Mouse (Mus musculus) hindbrain, embryonic 11.5 days (tissue): ENCODE measurements around the gene Slc35e3. TPM values are rescaled to one million over a fixed set of nuclear protein-coding genes. Genes with fewer than 3 reads are reported as not detected.

Source experiments
- ATAC-seq: fragments of 200-750 bp; cut with Nextera tagmentation; 2 replicates; pipeline ENCODE4 v1.8.0; 2017; ENCODE audit warnings: mild to moderate bottlenecking, moderate TSS enrichment, moderate library complexity; ENCODE audit not compliant: low FRiP score
- DNase-seq: peaks from one replicate; pipeline ENCODE4 v3.0.0-alpha.2; 2015; ENCODE audit warnings: low spot score
- H3K27ac ChIP-seq: fragments of 300-500 bp; sonication (generic); 2 replicates; pipeline ENCODE4 v1.5.1; 2014; ENCODE audit warnings: mild to moderate bottlenecking, low read depth, low read length
- H3K27me3 ChIP-seq: fragments of 300-500 bp; sonication (generic); 2 replicates; pipeline ENCODE4 v1.6.1; 2014; ENCODE audit warnings: mild to moderate bottlenecking, low read length, moderate library complexity, mixed read lengths; ENCODE audit not compliant: control insufficient read depth, insufficient read depth
- H3K36me3 ChIP-seq: fragments of 300-500 bp; sonication (generic); 2 replicates; pipeline ENCODE4 v1.6.1; 2014; ENCODE audit warnings: mild to moderate bottlenecking, low read length, moderate library complexity, mixed read lengths; ENCODE audit not compliant: control insufficient read depth, insufficient read depth
- H3K4me1 ChIP-seq: fragments of 300-500 bp; sonication (generic); replicated peaks from 2 replicates; pipeline ENCODE4 v1.6.1; 2014; ENCODE audit warnings: low read length, mixed read lengths; ENCODE audit not compliant: control insufficient read depth, insufficient read depth
- H3K4me2 ChIP-seq: fragments of 300-500 bp; sonication (generic); replicated peaks from 2 replicates; pipeline ENCODE4 v1.6.1; 2014; ENCODE audit warnings: mild to moderate bottlenecking, low read depth, low read length
- H3K4me3 ChIP-seq: fragments of 300-500 bp; sonication (generic); 2 replicates; pipeline ENCODE4 v1.5.1; 2014; ENCODE audit warnings: low read depth, low read length
- H3K9ac ChIP-seq: fragments of 300-500 bp; sonication (generic); 2 replicates; pipeline ENCODE4 v1.6.1; 2014; ENCODE audit warnings: low read depth, low read length
- H3K9me3 ChIP-seq: fragments of 300-500 bp; sonication (generic); 2 replicates; pipeline ENCODE4 v1.6.1; 2016; ENCODE audit warnings: low read length; ENCODE audit not compliant: control insufficient read depth
- WGBS: fragments of 180-500 bp; shearing (Covaris S2); extraction: QIAGEN DNeasy Blood & Tissue Kit; methylation state at CpG from one replicate; pipeline ENCODE4 v1.1.7; 2014; 5-methylcytosine and 5-hydroxymethylcytosine counted together
- polyA plus RNA-seq: library from polyadenylated mRNA; unstranded; fragments of >200 nt; fragmentation: Nextera tagmentation; extraction: Ambion mirVana; gene quantifications from 2 replicates; pipeline ENCODE4 v1.2.1, GENCODE M21; 2014

Slc35e3 gene
- polyA plus RNA-seq, 1 experiment from 2014 or later, result 18.2 TPM

DNA sequence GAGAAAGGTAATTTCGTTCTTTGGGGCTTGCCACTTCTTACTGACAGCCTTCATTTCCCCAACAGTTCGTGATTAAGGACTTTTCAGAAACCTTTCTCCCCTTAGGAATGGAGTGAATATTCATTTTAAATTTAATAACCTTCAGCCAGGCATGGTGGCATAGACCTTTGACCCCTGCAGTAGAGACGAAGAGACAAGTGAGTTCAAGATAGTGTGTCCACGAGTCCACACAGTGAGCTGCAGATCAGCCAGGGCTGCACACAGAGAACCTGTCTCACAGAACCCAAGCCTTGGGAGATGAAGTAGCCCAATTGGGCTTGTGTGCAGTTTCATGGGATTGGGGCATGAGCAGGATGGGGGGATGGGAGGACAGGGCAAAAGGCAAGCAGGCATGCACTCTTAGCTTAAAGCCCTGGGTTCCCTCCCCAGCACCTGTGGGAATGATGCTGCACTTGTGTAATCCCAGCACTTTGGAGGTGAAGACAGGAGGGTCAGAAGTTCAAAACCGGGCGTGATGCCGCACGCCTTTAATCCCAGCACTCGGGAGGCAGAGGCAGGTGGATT is 33.9 kb downstream of the Slc35e3 start:
- 0 out of 2 replicates have a peak, but pooled peaks cover 3% of the 10 kb centered on the region for H3K4me1 ChIP-seq
- no peaks in the 10 kb centered on the region for H3K9me3 ChIP-seq
- H3K9ac ChIP-seq, result no peak overlapping the region
- ATAC-seq, result no peak
- no peak overlapping the region for H3K4me2 ChIP-seq
- H3K27ac ChIP-seq, result no peak overlapping the region
- H3K4me3 ChIP-seq, result no peak overlapping the region
- H3K36me3 ChIP-seq, result no peaks in the 10 kb centered on the region
- DNase-seq, result no peak
- H3K27me3 ChIP-seq, result no peaks in the 10 kb centered on the region
- WGBS, result 87% methylated on average over 9 of the region's 9 CpGs

DNA sequence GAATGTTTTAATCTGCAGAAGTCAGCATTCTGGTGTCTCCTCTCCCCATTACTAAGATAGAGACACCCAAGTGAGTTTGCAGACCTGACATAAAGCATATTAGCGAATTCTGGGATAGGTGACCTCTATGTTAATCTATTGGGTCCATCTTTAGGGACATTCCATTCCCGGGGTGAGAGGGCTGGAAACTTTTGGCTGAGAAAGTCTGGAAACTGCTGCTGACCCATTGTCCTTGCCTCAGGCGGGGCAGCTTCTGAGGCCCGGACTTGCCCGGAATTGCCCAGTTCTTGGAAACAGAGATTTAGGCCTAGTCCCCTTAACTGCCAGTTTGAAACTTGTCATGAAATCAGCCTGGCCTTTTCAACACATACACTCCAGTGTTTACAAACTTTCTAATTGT is 34.8 kb downstream of the Slc35e3 start:
- Histone ChIP-seq H3K9ac (peak overlapping the region; percentile 99), H3K27ac (no peak overlapping the region), H3K4me1 (0 out of 2 replicates have a peak, but pooled peaks cover 6% of the 10 kb centered on the region), H3K36me3 (no peaks in the 10 kb centered on the region), H3K9me3 (no peaks in the 10 kb centered on the region), H3K4me3 (peak overlapping the region; percentile 89; the same call in 1 of the 2 replicates), H3K27me3 (no peaks in the 10 kb centered on the region), H3K4me2 (peak overlapping the region; percentile 55)
- WGBS, result 70% methylated on average over 5 of the region's 5 CpGs
- DNase-seq, result no peak
- no peak for ATAC-seq

DNA sequence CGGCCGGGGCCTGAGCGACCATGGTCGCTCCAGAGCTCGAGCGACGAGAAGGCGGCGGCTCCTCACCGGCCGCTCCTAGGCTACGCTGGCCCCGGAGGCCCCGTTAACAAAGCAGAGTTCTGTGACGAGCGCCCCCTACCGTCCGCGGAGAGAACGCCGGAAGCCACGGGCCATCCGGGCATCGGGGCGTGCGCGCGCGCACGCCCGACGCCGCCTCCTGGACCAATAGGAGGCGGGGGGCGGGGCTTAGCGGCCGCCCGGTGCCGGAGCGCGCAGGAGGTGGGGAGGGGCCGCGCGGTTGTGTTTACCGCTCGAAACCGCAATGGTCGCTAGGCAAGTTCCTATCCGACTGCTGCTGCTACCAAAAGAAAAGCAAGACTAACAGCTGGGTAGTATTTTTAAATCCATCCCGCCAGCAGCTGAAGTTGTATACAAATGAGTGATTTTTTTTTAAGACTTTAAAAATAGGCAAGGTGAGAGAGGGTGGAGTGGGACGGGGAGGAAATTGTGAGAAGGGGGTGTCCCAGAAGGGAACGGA is 35.5 kb downstream of the Slc35e3 start, which contains the start of gene Mdm2:
TSS of gene Mdm2 (minus strand) at position 155 of the 538 bp plus-strand sequence.
- peak; percentile 99 for DNase-seq
- peak; percentile 94 for ATAC-seq
- 0 out of 2 replicates have a peak, but pooled peaks cover 6% of the 10 kb centered on the region for H3K4me1 ChIP-seq
- H3K4me2 ChIP-seq, result peak within 1 kb of the TSS; percentile 72
- no peaks in the 10 kb centered on the region for H3K9me3 ChIP-seq
- no peaks in the 10 kb centered on the region for H3K36me3 ChIP-seq
- 1% methylated on average over 52 of the region's 52 CpGs for WGBS
- H3K4me3 ChIP-seq, result peak within 1 kb of the TSS; percentile 89
- H3K27me3 ChIP-seq, result no peaks in the 10 kb centered on the region
- peak within 1 kb of the TSS; percentile 98 for H3K27ac ChIP-seq
- peak within 1 kb of the TSS; percentile 99 for H3K9ac ChIP-seq

DNA sequence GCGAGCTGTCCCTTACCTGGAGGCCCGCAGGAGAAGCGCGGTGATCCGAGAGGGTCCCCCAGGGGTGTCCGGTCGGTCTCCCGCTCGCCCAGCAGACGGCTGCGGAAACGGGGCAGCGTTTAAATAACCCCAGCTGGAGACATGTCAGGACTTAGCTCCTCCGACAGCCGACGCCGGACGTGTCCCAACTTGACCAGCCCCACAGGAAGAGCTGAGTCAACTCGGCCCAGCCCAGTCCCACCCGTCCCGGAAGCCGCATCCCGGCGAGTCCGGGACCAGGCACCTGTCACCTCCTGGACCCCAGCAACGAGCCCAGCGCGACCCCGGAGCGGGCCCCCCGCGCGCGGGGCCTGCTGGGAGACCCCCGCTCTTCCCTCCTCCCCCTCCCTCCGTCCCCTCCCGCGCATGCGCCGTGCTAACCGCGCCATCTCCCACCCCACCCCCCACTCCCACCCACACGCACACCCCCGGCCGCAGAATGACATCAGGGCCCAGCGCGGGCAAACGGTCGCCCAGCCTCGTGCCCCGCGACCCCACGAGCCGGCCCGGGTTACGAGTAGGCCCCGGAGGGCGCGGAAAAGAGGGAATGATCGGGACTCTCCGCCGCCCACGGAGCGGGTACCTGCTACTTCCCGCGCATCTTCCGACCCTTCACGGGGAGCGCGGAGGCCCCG is 36.1 kb downstream of the Slc35e3 start:
- Histone ChIP-seq H3K9me3 (no peaks in the 10 kb centered on the region), H3K4me1 (0 out of 2 replicates have a peak, but pooled peaks cover 6% of the 10 kb centered on the region), H3K9ac (peak overlapping the region; percentile 99), H3K4me3 (peak overlapping the region; percentile 89), H3K27ac (peak overlapping the region; percentile 98), H3K27me3 (no peaks in the 10 kb centered on the region), H3K36me3 (no peaks in the 10 kb centered on the region; the same call in 1 of the 2 replicates), H3K4me2 (peak overlapping the region; percentile 72)
- peak; percentile 91 for DNase-seq
- under 1% methylated on average over 42 of the region's 71 CpGs for WGBS
- peak; percentile 84 for ATAC-seq

DNA sequence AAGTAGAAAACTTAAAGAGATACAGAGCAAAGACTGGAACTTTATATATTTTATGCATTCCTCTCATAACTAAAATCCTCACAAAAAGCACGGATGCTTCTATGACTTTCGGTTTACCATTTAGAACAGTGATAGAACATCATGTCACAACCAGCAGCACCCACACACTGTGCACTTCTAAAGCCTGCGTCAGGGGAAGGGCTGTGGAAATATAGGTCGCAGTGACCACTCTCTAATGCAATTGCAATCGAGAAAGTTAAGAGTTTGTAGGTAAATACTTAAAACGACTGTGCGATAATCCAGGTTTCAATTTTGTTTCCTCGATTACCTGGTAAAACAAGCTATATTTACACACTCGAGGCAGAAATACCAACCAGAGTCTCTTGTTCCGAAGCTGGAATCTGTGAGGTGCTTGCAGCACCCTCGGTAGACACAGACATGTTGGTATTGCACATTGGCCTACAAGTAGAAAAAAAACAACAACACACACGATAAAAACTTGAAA is 36.8 kb downstream of the Slc35e3 start:
- DNase-seq (no peak), ATAC-seq (no peak)
- Histone ChIP-seq H3K27ac (no peak overlapping the region), H3K4me1 (0 out of 2 replicates have a peak, but pooled peaks cover 6% of the 10 kb centered on the region), H3K4me2 (peak overlapping the region; percentile 72), H3K27me3 (no peaks in the 10 kb centered on the region), H3K9me3 (no peaks in the 10 kb centered on the region), H3K9ac (peak overlapping the region; percentile 99), H3K36me3 (peaks cover 2% of the 10 kb centered on the region; the same call in 1 of the 2 replicates), H3K4me3 (peak overlapping the region; percentile 89)
- WGBS, result 56% methylated on average over 12 of the region's 12 CpGs

DNA sequence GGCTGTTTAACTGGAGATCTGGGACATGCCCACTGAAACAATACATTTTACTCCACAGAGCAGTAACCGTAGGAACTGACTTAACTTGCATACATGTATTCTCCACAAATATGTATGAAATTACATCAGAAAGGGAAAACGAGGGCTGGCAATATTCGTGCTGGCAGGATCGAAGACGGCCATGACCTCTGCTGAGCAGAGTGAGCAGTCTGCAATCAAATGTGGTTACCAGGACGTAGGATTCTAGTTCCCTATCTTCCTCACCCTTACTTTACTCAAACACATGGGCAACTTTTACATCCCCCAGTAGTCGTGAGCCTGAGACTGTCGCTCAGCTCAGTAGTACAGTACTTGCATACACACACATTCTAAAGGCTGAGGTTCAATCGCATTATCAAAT is 37.3 kb downstream of the Slc35e3 start:
- Histone ChIP-seq H3K27ac (no peak overlapping the region), H3K27me3 (no peaks in the 10 kb centered on the region), H3K9ac (no peak overlapping the region), H3K4me1 (0 out of 2 replicates have a peak, but pooled peaks cover 6% of the 10 kb centered on the region), H3K4me2 (peak overlapping the region; percentile 72; the same call in 1 of the 2 replicates), H3K36me3 (peaks cover 2% of the 10 kb centered on the region; the same call in 1 of the 2 replicates), H3K4me3 (no peak overlapping the region), H3K9me3 (no peaks in the 10 kb centered on the region)
- DNase-seq (no peak), ATAC-seq (no peak)
- 92% methylated on average over 9 of the region's 9 CpGs for WGBS

DNA sequence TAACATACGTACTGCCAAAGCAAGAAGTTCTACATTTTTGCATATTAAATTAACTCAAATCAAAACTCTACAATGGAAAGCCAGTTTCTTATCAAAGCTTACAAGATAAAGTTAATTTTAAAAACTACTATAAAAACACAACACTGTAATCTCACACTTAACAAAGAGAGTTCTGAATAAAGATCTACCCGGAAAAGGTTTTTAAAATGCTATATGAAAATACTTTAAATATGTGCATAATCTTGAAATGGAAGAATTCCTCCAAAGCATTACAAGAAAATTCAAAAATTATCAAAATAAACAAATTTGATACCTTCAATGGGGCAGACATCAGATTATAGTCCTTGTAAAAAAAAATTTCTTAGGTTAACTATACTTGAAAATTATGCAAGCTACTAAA is 37.8 kb downstream of the Slc35e3 start:
- DNase-seq (no peak), ATAC-seq (no peak)
- Histone ChIP-seq H3K27me3 (no peaks in the 10 kb centered on the region), H3K36me3 (peaks cover 2% of the 10 kb centered on the region; the same call in 1 of the 2 replicates), H3K4me3 (no peak overlapping the region), H3K9ac (no peak overlapping the region), H3K27ac (no peak overlapping the region), H3K4me2 (no peak overlapping the region), H3K4me1 (0 out of 2 replicates have a peak, but pooled peaks cover 6% of the 10 kb centered on the region), H3K9me3 (no peaks in the 10 kb centered on the region)
- 96% methylated on average over 2 of the region's 2 CpGs for WGBS

DNA sequence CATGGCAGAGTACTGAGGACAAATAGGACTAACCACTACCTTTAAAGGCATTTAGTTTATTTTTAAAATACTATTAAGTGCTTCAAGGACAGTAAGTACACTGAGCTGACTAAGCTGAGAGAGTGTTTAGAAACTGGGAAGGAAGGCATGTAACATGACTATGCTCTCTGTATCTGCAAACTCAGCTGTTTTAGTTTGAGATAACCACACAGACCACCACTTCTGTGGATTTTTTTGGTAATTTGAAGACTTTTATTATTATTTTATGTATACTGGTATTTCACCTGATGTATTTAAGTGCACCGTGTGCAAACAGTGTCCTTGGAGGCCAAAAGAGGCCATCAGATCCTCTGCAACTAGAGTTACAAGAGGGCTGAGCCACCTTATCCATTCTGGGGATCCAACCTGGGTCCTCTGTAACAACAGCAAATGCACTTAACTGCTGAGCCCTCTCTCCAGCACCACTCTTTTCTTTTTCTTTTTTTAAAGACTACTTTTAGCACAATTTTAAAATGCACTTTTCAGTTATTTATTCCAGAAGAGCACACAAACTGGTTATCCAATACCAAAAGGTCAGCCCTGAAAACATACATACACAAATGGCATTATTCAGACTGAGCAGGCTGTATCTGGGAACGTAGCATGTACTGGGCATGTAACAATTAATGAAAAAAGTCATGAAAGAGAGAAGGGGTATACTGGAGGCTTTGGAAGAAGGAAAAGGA is 38.9 kb downstream of the Slc35e3 start:
- WGBS, result 94% methylated on average over 2 of the region's 2 CpGs
- Histone ChIP-seq H3K27me3 (no peaks in the 10 kb centered on the region), H3K9ac (no peak overlapping the region), H3K4me2 (no peak overlapping the region), H3K36me3 (peaks cover 5% of the 10 kb centered on the region; the same call in 1 of the 2 replicates), H3K27ac (no peak overlapping the region), H3K9me3 (no peaks in the 10 kb centered on the region), H3K4me3 (no peak overlapping the region), H3K4me1 (0 out of 2 replicates have a peak, but pooled peaks cover 6% of the 10 kb centered on the region)
- ATAC-seq, result no peak
- no peak for DNase-seq
